Mouse (Mus musculus): ENCODE measurements around the gene Fgf4.

GRCm38 (mm10) chr7:144857826-144858342 lies 10.7 kb downstream of the Fgf4 start:
- TF ChIP-seq CTCF (IDR thresholded peaks at IDR 0.05; ENCODE audit: borderline replicate concordance, insufficient read depth, low read length) (no peak), POLR2A (IDR thresholded peaks at IDR 0.05; ENCODE audit: low read depth, low read length) (no peak)
